Mouse (Mus musculus) brain, embryonic 14.5 days (tissue): ENCODE measurements around the gene Cdk19.

Experiments used
- CTCF ChIP-seq: fragments of 200-500 bp; IDR thresholded peaks from 2 replicates; pipeline ENCODE4 v1.5.1; 2012; ENCODE audit warnings: inconsistent platforms, mild to moderate bottlenecking, moderate library complexity, borderline replicate concordance; ENCODE audit not compliant: insufficient read depth, insufficient read length; ENCODE audit errors: extremely low read depth
- POLR2A ChIP-seq: fragments of 200-500 bp; IDR thresholded peaks from 2 replicates; pipeline ENCODE4 v1.6.1; 2012; ENCODE audit warnings: mild to moderate bottlenecking, inconsistent platforms, borderline replicate concordance; ENCODE audit not compliant: poor library complexity, insufficient read depth, insufficient read length, severe bottlenecking; ENCODE audit errors: extremely low read depth

DNA sequence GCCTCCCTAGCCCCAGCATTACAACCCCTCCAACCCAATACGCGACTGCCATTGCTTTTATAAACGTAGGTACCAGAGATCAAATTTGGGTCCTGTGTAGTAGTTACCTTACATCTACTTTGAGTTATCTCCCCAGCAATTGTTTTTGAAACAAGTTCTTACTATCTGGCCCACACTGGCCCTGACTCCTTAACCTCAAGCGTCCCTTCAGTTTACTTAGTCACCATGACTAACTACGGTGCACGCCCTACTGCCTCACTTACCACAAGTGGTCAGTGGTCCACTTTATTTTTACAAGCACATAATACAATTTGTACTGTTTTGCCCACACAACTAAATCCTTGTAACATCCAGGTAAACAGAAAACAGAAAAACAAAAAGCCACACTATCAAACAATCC, 46.7 kb upstream of the Cdk19 start:
- no peak for TF ChIP-seq POLR2A
- no peak for TF ChIP-seq CTCF
